Mouse (Mus musculus): Measurements from ENCODE around the gene Frmd6. TPM values are rescaled to one million over a fixed set of nuclear protein-coding genes. Genes with fewer than 3 reads are reported as not detected.
A peak's percentile ranks its signal among the peaks of the same experiment; 100 is the strongest.

Gene Frmd6
- polyA plus RNA-seq, 1 experiment = 29.9 TPM

DNA sequence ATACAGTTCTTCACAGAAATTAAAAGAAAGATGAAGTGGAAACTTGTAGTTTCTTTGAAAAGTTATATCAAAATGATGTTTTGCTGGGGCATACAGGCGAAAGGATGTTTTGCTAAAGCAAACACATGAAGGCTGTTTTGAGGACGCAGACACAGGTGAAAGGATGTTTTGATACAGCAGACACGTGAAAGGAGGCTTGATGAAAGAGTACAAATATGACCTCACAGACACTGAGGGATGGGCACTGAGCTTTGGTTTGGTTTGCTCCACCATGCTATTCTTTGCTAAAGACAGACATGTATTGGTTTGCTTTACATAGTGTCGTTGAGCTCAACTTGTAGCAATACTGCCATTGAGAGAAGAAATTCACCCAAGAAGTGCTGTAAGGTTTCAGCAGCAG lies 104.5 kb downstream of the Frmd6 start:
- H3K4me1 ChIP-seq (ENCODE audit: control insufficient read depth, insufficient read depth, low read length) = no peaks in the 10 kb centered on the region
- H3K4me3 ChIP-seq (ENCODE audit: insufficient read depth, low read length) = no peak overlapping the region
- no peak for TF ChIP-seq CTCF (IDR thresholded peaks at IDR 0.05; ENCODE audit: extremely low read depth, insufficient read depth, low read length)
- TF ChIP-seq POLR2A (IDR thresholded peaks at IDR 0.05; ENCODE audit: extremely low read depth, insufficient read depth, low read length) = no peak
- no peak overlapping the region for H3K27ac ChIP-seq (ENCODE audit: insufficient read depth, low read length)

DNA sequence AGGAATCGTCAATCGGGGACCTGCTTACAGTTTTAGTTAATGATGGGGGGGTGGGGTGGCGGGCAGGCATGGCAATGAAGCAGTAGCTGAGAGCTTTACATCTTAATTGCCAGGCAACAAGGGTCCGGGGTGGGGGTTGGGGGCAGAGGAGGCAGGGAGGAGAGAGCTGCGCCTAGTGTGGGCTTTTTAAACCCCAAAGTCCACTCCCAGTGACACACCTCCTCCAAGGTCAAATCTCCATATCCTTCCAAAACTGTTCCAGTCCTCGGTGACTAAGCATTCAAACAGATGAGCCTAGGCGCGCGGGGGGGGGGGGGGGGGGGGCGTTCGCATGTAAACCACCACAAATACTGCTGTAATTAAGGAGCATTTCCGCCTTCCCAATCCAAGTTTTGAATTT lies 111.8 kb downstream of the Frmd6 start:
- TF ChIP-seq POLR2A (IDR thresholded peaks at IDR 0.05; ENCODE audit: extremely low read depth, insufficient read depth, low read length) (no peak), CTCF (IDR thresholded peaks at IDR 0.05; ENCODE audit: extremely low read depth, insufficient read depth, low read length) (no peak)
- Histone ChIP-seq H3K27ac (ENCODE audit: insufficient read depth, low read length) (peak overlapping the region; percentile 84), H3K4me1 (ENCODE audit: control insufficient read depth, insufficient read depth, low read length) (peaks cover 5% of the 10 kb centered on the region), H3K4me3 (ENCODE audit: insufficient read depth, low read length) (peak overlapping the region; percentile 100)

- peak within 1 kb of the TSS; percentile 95 for H3K27ac ChIP-seq (ENCODE audit: insufficient read depth, low read length)
- peaks cover 5% of the 10 kb centered on the region for H3K4me1 ChIP-seq (ENCODE audit: control insufficient read depth, insufficient read depth, low read length)
- peak within 1 kb of the TSS; percentile 100 for H3K4me3 ChIP-seq (ENCODE audit: insufficient read depth, low read length)
- peak; percentile 85 for TF ChIP-seq POLR2A (IDR thresholded peaks at IDR 0.05; ENCODE audit: extremely low read depth, insufficient read depth, low read length)
- TF ChIP-seq CTCF (IDR thresholded peaks at IDR 0.05; ENCODE audit: extremely low read depth, insufficient read depth, low read length) = no peak
Observed at GRCm38 (mm10) chr12:70937571-70938384, 112.5 kb downstream of the Frmd6 start, which contains the start of gene Actr10. TSS of gene Actr10 (plus strand) at chr12:70937857.

- H3K27ac ChIP-seq (ENCODE audit: insufficient read depth, low read length) = no peak overlapping the region
- peaks cover 5% of the 10 kb centered on the region for H3K4me1 ChIP-seq (ENCODE audit: control insufficient read depth, insufficient read depth, low read length)
- TF ChIP-seq POLR2A (IDR thresholded peaks at IDR 0.05; ENCODE audit: extremely low read depth, insufficient read depth, low read length) (no peak), CTCF (IDR thresholded peaks at IDR 0.05; ENCODE audit: extremely low read depth, insufficient read depth, low read length) (no peak)
- H3K4me3 ChIP-seq (ENCODE audit: insufficient read depth, low read length) = no peak overlapping the region
Observed at GRCm38 (mm10) chr12:70940806-70941205, 115.5 kb downstream of the Frmd6 start.

DNA sequence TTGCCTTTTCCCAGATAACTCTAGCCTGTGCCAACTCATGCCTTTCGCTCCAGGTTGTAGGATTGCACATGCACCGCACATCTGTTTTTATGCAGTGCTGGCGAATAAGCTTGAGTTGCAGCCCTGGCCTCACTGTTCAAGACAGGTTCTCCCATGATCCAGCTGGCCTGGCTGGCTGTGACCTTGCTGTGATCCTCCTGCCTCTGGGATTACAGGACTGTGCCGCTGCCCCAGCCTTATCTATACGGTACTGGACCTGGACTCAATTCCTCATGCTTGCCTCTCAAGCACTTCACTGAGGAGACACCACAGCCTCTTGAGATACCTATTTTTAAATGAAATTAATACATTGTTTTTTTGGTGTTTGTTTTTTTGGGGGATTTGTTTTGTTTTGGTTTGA lies 118.9 kb downstream of the Frmd6 start:
- TF ChIP-seq CTCF (IDR thresholded peaks at IDR 0.05; ENCODE audit: extremely low read depth, insufficient read depth, low read length) (no peak), POLR2A (IDR thresholded peaks at IDR 0.05; ENCODE audit: extremely low read depth, insufficient read depth, low read length) (no peak)
- no peak overlapping the region for H3K4me3 ChIP-seq (ENCODE audit: insufficient read depth, low read length)
- peaks cover 3% of the 10 kb centered on the region for H3K4me1 ChIP-seq (ENCODE audit: control insufficient read depth, insufficient read depth, low read length)
- H3K27ac ChIP-seq (ENCODE audit: insufficient read depth, low read length) = no peak overlapping the region

DNA sequence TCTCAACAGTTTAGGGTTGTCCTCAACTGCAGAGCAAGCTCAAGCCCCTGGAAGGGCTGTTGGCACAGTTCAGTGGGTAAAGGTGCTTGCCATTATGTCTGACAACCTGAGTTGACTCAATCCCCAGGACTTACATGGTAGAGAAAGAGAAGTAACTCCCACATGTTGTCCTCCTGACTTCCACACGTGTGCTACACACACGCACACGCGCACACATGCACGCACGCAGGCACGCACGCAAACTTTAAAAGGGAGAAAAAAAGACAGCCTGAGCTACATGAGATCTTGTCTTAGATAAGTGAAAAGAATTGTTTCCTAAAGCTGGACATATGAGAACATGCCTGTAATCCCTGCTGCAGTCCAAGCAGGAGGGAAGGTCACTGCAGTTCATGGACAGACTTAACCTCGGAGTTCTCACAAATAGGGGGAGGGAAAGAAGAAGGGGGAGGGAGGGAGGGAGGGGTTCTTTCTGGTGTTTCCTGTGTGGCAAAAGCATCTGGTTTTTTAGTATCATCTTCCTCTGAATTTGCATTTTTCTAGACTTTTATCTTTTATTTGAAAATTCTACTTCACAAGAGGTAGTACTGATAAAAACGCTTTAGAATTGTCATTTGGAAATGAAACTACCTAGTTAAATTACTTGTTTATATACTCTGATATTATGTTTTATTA lies 121.4 kb downstream of the Frmd6 start:
- Histone ChIP-seq H3K4me3 (ENCODE audit: insufficient read depth, low read length) (no peak overlapping the region), H3K4me1 (ENCODE audit: control insufficient read depth, insufficient read depth, low read length) (no peaks in the 10 kb centered on the region)
- no peak for TF ChIP-seq POLR2A (IDR thresholded peaks at IDR 0.05; ENCODE audit: extremely low read depth, insufficient read depth, low read length)
- no peak for TF ChIP-seq CTCF (IDR thresholded peaks at IDR 0.05; ENCODE audit: extremely low read depth, insufficient read depth, low read length)

More for the DNA sequence above, 121.4 kb downstream of the Frmd6 start:
- no peak overlapping the region for H3K27ac ChIP-seq (ENCODE audit: insufficient read depth, low read length)

Other genes starting within 250 kb of the Frmd6 start
- gene Actr10, start 112.3 kb downstream of the Frmd6 start, polyA plus RNA-seq (2012; rRNA removed) = 82.0 and 82.2 TPM in 2 replicates
- 175 and 184 TPM in 2 replicates for gene Psma3, start 149.1 kb downstream of the Frmd6 start, polyA plus RNA-seq (2012; rRNA removed)
- gene Arid4a, start 190.5 kb downstream of the Frmd6 start, polyA plus RNA-seq (2012; rRNA removed) = 17.8 and 18.4 TPM in 2 replicates

Measured in cortical plate, adult 2 months (tissue).